Mouse (Mus musculus) brown adipose tissue, adult 24 weeks (tissue): ENCODE data around the gene Gtse1. TPM values are rescaled to one million over a fixed set of nuclear protein-coding genes. Genes with fewer than 3 reads are reported as not detected.

Experiments
- H3K27ac ChIP-seq: fragments of 200-500 bp; replicated peaks from 2 replicates; pipeline ENCODE4 v1.5.1; 2012; ENCODE audit warnings: low read depth, mild to moderate bottlenecking, low read length
- H3K4me1 ChIP-seq: fragments of 200-500 bp; 2 replicates; pipeline ENCODE4 v1.6.1; 2012; ENCODE audit warnings: low read length, mixed read lengths; ENCODE audit not compliant: control insufficient read depth, insufficient read depth, insufficient read length
- H3K4me3 ChIP-seq: fragments of 200-500 bp; 2 replicates; pipeline ENCODE4 v1.5.1; 2012; ENCODE audit warnings: low read depth, mild to moderate bottlenecking, low read length, moderate library complexity; ENCODE audit not compliant: insufficient read depth
- polyA plus RNA-seq: library from polyadenylated mRNA; stranded (reverse); fragments of >200 nt; gene quantifications from 2 replicates; pipeline ENCODE4 v1.2.4, GENCODE M21; 2012; ENCODE audit not compliant: missing spikeins, insufficient read depth, insufficient read length

Gtse1 gene
- polyA plus RNA-seq, 1 experiment: not detected

GRCm38 (mm10) chr15:85896284-85896683, 36.7 kb downstream of the Gtse1 start:
- no peak overlapping the region for H3K4me3 ChIP-seq
- no peaks in the 10 kb centered on the region for H3K4me1 ChIP-seq
- no peak overlapping the region for H3K27ac ChIP-seq

- no peaks in the 10 kb centered on the region for H3K4me1 ChIP-seq
- H3K4me3 ChIP-seq: no peak overlapping the region
- no peak overlapping the region for H3K27ac ChIP-seq
Observed at GRCm38 (mm10) chr15:85897113-85897512, 37.6 kb downstream of the Gtse1 start.

GRCm38 (mm10) chr15:85899396-85899795, 39.9 kb downstream of the Gtse1 start:
- Histone ChIP-seq H3K27ac (no peak overlapping the region), H3K4me3 (no peak overlapping the region), H3K4me1 (no peaks in the 10 kb centered on the region)

GRCm38 (mm10) chr15:85900318-85900717, 40.8 kb downstream of the Gtse1 start:
- Histone ChIP-seq H3K4me3 (no peak overlapping the region), H3K27ac (no peak overlapping the region)

GRCm38 (mm10) chr15:85900801-85901200, 41.3 kb downstream of the Gtse1 start:
- H3K4me1 ChIP-seq: no peaks in the 10 kb centered on the region
- no peak overlapping the region for H3K27ac ChIP-seq
- no peak overlapping the region for H3K4me3 ChIP-seq

More at GRCm38 (mm10) chr15:85900318-85900717, 40.8 kb downstream of the Gtse1 start:
- no peaks in the 10 kb centered on the region for H3K4me1 ChIP-seq

GRCm38 (mm10) chr15:85902505-85902904, 43.0 kb downstream of the Gtse1 start:
- Histone ChIP-seq H3K27ac (no peak overlapping the region), H3K4me3 (no peak overlapping the region), H3K4me1 (no peaks in the 10 kb centered on the region)

GRCm38 (mm10) chr15:85903826-85904225, 44.3 kb downstream of the Gtse1 start:
- Histone ChIP-seq H3K4me3 (no peak overlapping the region), H3K27ac (no peak overlapping the region), H3K4me1 (no peaks in the 10 kb centered on the region)

- H3K4me3 ChIP-seq: no peak overlapping the region
- H3K27ac ChIP-seq: no peak overlapping the region
- H3K4me1 ChIP-seq: no peaks in the 10 kb centered on the region
Observed at GRCm38 (mm10) chr15:85908660-85909491, 49.3 kb downstream of the Gtse1 start.

- H3K4me1 ChIP-seq: no peaks in the 10 kb centered on the region
- H3K27ac ChIP-seq: no peak overlapping the region
- H3K4me3 ChIP-seq: no peak overlapping the region
Observed at GRCm38 (mm10) chr15:85909492-85909829, 49.9 kb downstream of the Gtse1 start.

- Histone ChIP-seq H3K4me1 (no peaks in the 10 kb centered on the region), H3K4me3 (no peak overlapping the region), H3K27ac (no peak overlapping the region)
Observed at GRCm38 (mm10) chr15:85909931-85910330, 50.4 kb downstream of the Gtse1 start.

- H3K27ac ChIP-seq: no peak overlapping the region
- H3K4me1 ChIP-seq: no peaks in the 10 kb centered on the region
- H3K4me3 ChIP-seq: no peak overlapping the region
Observed at GRCm38 (mm10) chr15:85913605-85914004, 54.1 kb downstream of the Gtse1 start.

- H3K4me1 ChIP-seq: no peaks in the 10 kb centered on the region
- no peak overlapping the region for H3K27ac ChIP-seq
- H3K4me3 ChIP-seq: no peak overlapping the region
Observed at GRCm38 (mm10) chr15:85919191-85919891, 59.8 kb downstream of the Gtse1 start.

GRCm38 (mm10) chr15:85919892-85920248, 60.3 kb downstream of the Gtse1 start:
- Histone ChIP-seq H3K4me3 (no peak overlapping the region), H3K27ac (no peak overlapping the region), H3K4me1 (no peaks in the 10 kb centered on the region)

GRCm38 (mm10) chr15:85921855-85922254, 62.3 kb downstream of the Gtse1 start:
- no peaks in the 10 kb centered on the region for H3K4me1 ChIP-seq
- no peak overlapping the region for H3K4me3 ChIP-seq
- H3K27ac ChIP-seq: no peak overlapping the region
